Mouse (Mus musculus): Measurements from ENCODE around the gene Tmem181a. TPM values are rescaled to one million over a fixed set of nuclear protein-coding genes. Genes with fewer than 3 reads are reported as not detected.
"Not testable (repeated sequence)": the region's sequence is repeated elsewhere in the genome, so short reads cannot be mapped to it uniquely, and the experiment has no call there.

Tmem181a gene
- polyA plus RNA-seq, 1 experiment, result 38.8 TPM

- DNase-seq (ENCODE audit: low read depth), result not testable (repeated sequence)
These were observed 43.7 kb downstream of the Tmem181a start for GRCm38 (mm10) chr17:6300190-6300863.

DNA sequence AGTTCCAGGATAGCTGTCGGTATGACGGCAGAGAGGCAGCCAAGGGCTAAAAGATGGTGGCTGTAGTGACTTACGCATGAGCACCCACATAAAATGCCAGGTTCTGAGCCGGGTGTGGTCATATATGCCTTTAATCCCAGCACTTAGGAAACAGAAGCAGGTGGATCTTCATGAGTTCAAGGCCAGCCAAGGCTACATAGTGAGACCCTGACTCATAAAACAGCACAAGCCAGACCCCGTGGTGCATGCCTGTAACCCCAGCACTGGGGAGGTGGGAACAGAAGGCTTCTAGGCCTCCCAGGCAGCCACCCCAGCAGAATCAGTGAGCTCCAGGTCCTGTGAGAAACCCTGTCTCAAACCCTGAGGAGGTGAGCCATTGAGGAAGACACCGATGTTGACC lies 48.2 kb downstream of the Tmem181a start:
- not testable (repeated sequence) for DNase-seq (ENCODE audit: low read depth)

GRCm38 (mm10) chr17:6305656-6306270 lies 49.1 kb downstream of the Tmem181a start:
- not testable (repeated sequence) for DNase-seq (ENCODE audit: low read depth)

GRCm38 (mm10) chr17:6306503-6306902 lies 49.8 kb downstream of the Tmem181a start:
- DNase-seq (ENCODE audit: low read depth), result not testable (repeated sequence)

- DNase-seq (ENCODE audit: low read depth), result not testable (repeated sequence)
These were observed 55.1 kb downstream of the Tmem181a start for GRCm38 (mm10) chr17:6311716-6312115.

GRCm38 (mm10) chr17:6312755-6313154 lies 56.1 kb downstream of the Tmem181a start:
- DNase-seq (ENCODE audit: low read depth), result peak; percentile 2

DNA sequence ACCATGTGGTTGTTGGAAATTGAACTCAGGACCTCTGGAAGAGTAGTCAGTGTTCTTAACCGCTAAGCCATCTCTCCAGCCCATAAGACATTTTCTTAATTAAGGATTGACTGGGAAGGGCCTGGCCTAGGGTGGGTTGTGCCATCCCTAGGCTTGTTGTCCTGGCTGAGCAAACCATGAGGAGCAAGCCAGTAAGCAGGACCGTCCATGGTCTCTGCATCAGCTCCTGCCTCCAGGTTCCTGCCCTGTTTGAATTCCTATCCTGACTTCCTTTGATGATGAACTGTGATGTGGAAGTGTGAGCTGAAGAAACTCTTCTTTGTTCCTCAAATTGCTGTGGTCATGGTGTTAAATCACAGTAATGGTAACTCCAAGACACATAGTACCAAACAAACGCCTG lies 57.8 kb downstream of the Tmem181a start:
- not testable (repeated sequence) for DNase-seq (ENCODE audit: low read depth)

GRCm38 (mm10) chr17:6315706-6316105 lies 59.0 kb downstream of the Tmem181a start:
- not testable (repeated sequence) for DNase-seq (ENCODE audit: low read depth)

DNA sequence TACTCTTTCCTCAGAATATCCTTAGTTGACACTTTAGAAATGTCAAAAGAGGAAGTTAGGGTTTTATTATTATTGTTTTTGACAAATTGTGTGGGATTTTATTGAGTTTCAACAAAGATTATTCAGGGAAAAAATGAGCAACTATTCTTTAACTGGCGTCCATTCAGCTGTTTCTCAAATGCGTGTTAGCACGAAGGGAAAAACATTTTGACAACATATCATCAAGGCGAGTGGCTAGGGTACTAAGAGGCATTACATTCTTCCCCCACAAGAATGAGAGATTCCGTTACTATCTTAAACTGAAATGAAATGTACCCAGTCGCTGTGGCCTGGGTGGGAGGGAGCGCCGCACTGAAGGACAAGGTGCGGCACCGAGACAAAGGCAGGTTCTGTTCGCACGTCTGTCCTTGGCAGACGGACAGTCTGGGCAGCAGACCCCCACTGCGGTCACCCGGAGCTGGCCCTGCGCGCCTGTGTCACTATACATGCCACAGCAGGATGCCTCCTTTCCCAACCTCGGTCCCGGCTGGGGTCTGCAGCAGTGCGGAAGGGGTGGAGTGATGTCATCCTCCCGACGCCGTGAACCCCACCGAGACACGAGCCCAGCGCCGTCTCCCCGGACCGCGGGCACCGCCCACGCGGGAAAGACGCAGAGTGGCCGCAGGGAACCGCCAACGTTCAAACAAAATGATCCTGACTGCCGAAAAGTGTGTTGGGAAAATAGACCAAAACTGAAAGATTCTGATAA lies 59.9 kb downstream of the Tmem181a start:
- DNase-seq (ENCODE audit: low read depth), result peak; percentile 56

DNA sequence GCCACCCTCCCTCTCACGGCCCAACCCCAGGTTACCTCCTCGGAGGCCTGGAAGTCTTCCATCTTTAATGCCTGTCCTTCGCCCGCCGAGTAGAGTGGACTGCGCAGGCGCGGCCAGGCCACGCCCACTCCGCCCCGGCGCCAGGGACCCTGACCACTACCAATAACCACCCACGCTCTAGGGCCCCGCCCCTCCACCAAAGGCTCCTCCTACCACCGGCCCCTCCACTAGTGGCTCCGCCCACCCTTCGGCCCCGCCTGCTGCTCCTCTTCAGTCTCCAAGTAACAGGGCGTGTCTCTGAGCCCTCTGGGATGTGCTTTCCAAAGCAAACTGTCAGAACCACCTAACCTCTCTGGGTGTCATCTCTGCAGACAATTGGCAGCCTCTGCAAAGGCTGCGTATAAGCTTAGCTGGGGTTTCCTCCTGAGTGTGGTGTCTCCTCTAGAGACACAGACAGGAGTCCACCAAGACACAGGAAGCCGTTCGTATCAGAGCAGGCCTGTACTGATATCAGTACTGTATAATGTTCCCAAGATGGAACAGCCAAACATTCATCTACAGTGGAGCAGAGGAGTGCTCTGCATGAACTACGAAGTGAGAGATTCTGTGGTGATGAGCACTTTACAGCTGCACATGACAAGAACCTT lies 60.8 kb downstream of the Tmem181a start, which contains the start of gene Dynlt1a:
Dynlt1a (minus strand) TSS at position 162 of the 647 bp plus-strand sequence.
- DNase-seq (ENCODE audit: low read depth), result peak; percentile 96

DNA sequence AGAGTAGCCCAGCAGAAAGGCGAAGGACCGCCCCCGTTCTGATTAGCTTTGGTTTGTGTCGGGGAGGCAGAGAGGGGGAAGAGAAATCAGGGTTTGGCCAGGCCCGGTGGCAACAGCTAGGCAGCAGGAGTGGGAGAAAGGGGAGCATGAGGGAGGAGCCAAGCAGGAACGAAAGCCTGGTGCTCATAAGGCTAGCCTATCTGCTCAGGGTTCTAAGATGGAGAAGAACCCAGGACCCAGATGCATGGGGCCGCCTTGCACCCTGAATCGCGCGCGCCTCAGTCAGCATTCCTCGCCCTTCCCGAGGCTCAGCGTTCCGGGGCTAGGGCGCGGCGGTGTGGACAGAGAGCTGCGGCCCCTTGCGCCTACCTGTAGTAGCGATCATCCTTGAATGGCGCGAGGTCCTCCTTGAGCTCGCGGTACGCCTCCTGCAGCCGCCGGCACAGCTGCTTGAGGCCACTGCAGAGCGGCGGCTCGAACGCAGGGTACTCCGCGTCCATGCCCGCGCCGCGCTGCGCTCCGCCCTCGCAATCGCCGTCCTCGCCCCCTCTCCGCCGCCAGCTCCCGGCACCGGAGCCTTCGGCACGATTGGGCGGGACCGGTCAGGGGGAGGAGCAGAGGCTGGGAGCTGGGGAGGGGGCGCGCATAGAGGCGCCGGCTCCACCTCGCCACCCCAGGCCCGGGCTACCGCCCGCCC lies 64.6 kb downstream of the Tmem181a start:
- DNase-seq (ENCODE audit: low read depth), result not testable (repeated sequence)

GRCm38 (mm10) chr17:6321778-6322101 lies 65.1 kb downstream of the Tmem181a start:
- not testable (repeated sequence) for DNase-seq (ENCODE audit: low read depth)

DNA sequence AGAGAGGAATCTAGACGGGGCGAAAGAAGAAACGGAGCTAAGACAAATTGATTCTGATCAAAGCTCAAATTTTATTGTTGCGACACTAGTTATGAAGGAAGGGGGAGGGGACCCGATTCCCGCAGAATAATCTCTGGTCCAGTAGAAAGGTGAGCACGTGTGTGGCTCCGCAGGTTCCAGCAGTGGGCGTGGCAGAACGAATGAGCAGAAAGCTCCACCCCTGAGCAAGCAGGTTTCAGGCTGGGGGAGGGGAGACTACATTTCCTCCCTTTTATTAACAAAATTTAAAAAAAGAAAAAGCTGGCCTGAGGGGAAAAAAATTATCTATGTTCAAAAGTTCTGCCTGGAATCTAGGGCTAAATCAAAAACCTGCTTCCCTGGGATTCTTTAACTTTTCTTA lies 68.4 kb downstream of the Tmem181a start:
- not testable (repeated sequence) for DNase-seq (ENCODE audit: low read depth)

GRCm38 (mm10) chr17:6325543-6325942 lies 68.9 kb downstream of the Tmem181a start:
- DNase-seq (ENCODE audit: low read depth), result not testable (repeated sequence)

- not testable (repeated sequence) for DNase-seq (ENCODE audit: low read depth)
These were observed 70.9 kb downstream of the Tmem181a start for GRCm38 (mm10) chr17:6327554-6327953.

GRCm38 (mm10) chr17:6328997-6329396 lies 72.3 kb downstream of the Tmem181a start:
- not testable (repeated sequence) for DNase-seq (ENCODE audit: low read depth)

DNA sequence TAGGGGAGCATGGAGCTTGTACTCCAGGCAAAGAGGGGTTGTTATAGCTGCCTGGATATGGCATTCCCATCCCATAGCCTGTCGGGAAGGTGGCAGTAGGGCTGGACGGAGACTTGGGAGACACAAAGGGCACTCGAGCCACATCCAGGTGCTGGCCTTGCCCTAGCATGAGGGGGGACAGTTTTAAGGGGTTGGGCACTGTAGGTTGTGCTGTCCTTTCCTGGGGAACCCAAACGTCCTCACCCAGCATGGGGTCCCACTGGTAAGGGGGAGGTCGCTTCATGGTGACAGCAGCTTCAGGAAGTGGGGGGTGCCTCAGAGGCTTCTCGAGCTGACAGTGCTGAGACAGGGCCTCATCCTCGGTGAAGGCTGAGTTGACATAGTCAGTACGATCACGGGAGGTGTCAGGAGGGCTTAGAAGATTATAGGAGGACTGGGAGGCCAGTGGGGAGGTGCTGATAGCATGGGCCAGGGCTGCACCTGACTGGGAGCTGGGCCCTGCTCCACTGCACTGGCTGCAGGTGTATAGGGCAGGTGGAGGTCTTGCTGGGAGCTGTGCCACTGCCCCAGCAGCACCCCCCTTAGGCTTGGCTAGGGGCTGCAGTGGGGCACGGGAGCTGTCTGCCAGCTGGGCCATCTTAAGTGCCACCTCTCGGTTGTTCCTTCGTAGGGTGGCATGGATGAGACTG lies 86.1 kb downstream of the Tmem181a start:
- DNase-seq (ENCODE audit: low read depth), result not testable (repeated sequence)

- DNase-seq (ENCODE audit: low read depth), result not testable (repeated sequence)
These were observed 98.6 kb downstream of the Tmem181a start for GRCm38 (mm10) chr17:6355256-6355655.
